Comparison of ENCODE assay signal across 32 mouse cellular contexts in the genomic region with DNA sequence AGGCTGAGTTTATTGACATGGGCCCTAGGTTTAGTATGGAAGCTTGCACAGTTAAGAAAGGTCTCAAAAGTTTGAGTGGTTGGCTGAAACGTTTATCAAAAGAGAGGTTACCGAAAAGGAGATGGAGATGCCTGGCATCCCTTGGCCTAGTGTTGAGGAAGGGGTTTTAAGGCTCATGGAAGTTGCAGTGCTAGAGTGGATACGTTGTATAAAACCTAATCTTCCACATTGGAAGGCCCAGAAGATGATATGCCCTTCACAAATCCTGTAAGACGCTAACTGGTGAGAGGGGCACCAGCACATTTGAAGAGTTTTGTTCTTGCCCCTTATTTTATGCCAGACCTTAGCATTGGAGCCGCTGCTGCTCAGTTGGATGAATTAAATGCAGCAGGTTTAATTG.
"Had no signal": no experiment of that assay in that cellular context is flagged by ENCODE, and none has a peak within 500 bp of the region (broad histone marks: within the 10 kb centered on the region; RNA-seq: fewer than 3 reads in every experiment).

No protein-coding gene starts in this region.

- H3K4me1 ChIP-seq: limb, embryonic 12.5 days; lung, embryonic 15.5 days; midbrain, embryonic 10.5 days; midbrain, embryonic 12.5 days; midbrain, embryonic 13.5 days; midbrain, embryonic 15.5 days; neural tube, embryonic 12.5 days had no signal

- H3K27ac ChIP-seq: left cerebral cortex, adult 2 months; limb, embryonic 10.5 days; limb, embryonic 12.5 days; limb, embryonic 13.5 days; limb, embryonic 15.5 days; liver, embryonic 12.5 days; liver, embryonic 13.5 days; liver, embryonic 14.5 days; liver, embryonic 15.5 days; lung, embryonic 15.5 days; macrophage; midbrain, embryonic 10.5 days; midbrain, embryonic 12.5 days; midbrain, embryonic 13.5 days; midbrain, embryonic 15.5 days; neural tube, embryonic 12.5 days had no signal

- H3K36me3 ChIP-seq: limb, embryonic 10.5 days; limb, embryonic 12.5 days; limb, embryonic 13.5 days; limb, embryonic 15.5 days; liver, embryonic 12.5 days; liver, embryonic 13.5 days; liver, embryonic 15.5 days; lung, embryonic 15.5 days; midbrain, embryonic 10.5 days; midbrain, embryonic 12.5 days; midbrain, embryonic 13.5 days; midbrain, embryonic 15.5 days; neural tube, embryonic 12.5 days had no signal

- H3K4me3 ChIP-seq: left cerebral cortex, adult 2 months; limb, embryonic 10.5 days; limb, embryonic 12.5 days; limb, embryonic 13.5 days; limb, embryonic 15.5 days; liver, embryonic 12.5 days; liver, embryonic 13.5 days; liver, embryonic 15.5 days; lung, embryonic 15.5 days; megakaryocyte, embryonic 14.5 days; midbrain, embryonic 10.5 days; midbrain, embryonic 12.5 days; midbrain, embryonic 13.5 days; midbrain, embryonic 15.5 days; myocyte; neural tube, embryonic 12.5 days had no signal

- H3K9ac ChIP-seq: limb, embryonic 12.5 days; limb, embryonic 13.5 days; limb, embryonic 15.5 days; liver, embryonic 12.5 days; liver, embryonic 13.5 days; liver, embryonic 14.5 days; liver, embryonic 15.5 days; liver, postnatal 0 days; lung, embryonic 14.5 days; lung, embryonic 15.5 days; midbrain, embryonic 12.5 days; midbrain, embryonic 13.5 days; midbrain, embryonic 15.5 days; neural tube, embryonic 12.5 days had no signal

- H3K4me2 ChIP-seq: limb, embryonic 12.5 days; limb, embryonic 13.5 days; limb, embryonic 15.5 days; liver, embryonic 11.5 days; liver, embryonic 12.5 days; liver, embryonic 13.5 days; liver, embryonic 15.5 days; lung, embryonic 14.5 days; lung, embryonic 15.5 days; midbrain, embryonic 12.5 days; midbrain, embryonic 13.5 days; midbrain, embryonic 15.5 days; neural tube, embryonic 12.5 days had no signal

- ATAC-seq: liver, embryonic 12.5 days; liver, postnatal 0 days; lung, postnatal 0 days; midbrain, embryonic 13.5 days; midbrain, embryonic 15.5 days; midbrain, embryonic 16.5 days had no signal

- H3K9me3 ChIP-seq: limb, embryonic 10.5 days; limb, embryonic 12.5 days; limb, embryonic 13.5 days; limb, embryonic 15.5 days; liver, embryonic 12.5 days; liver, embryonic 13.5 days; liver, embryonic 15.5 days; lung, embryonic 15.5 days; megakaryocyte, embryonic 14.5 days; midbrain, embryonic 10.5 days; midbrain, embryonic 12.5 days; midbrain, embryonic 13.5 days; midbrain, embryonic 15.5 days; neural tube, embryonic 12.5 days had no signal

- H3K27me3 ChIP-seq: limb, embryonic 12.5 days; limb, embryonic 13.5 days; limb, embryonic 15.5 days; liver, embryonic 13.5 days; lung, embryonic 15.5 days; midbrain, embryonic 12.5 days; midbrain, embryonic 13.5 days; midbrain, embryonic 15.5 days; neural tube, embryonic 12.5 days had no signal

- DNase-seq: left cerebral cortex, postnatal 4 days; liver; liver, embryonic 13.5 days; liver, postnatal 0 days; lung, adult 18-20 months; lung, adult 2 months; lung, embryonic 14.5 days; lung, postnatal 10 days; lung, postnatal 14 days; lung, postnatal 36 days; lung, postnatal 4 days; midbrain, embryonic 14.5 days had no signal
